Mouse (Mus musculus): ENCODE data around the gene Camta1. TPM values are rescaled to one million over a fixed set of nuclear protein-coding genes. Genes with fewer than 3 reads are reported as not detected.

The Camta1 gene
- polyA plus RNA-seq, 1 experiment: 10.3 TPM

DNA sequence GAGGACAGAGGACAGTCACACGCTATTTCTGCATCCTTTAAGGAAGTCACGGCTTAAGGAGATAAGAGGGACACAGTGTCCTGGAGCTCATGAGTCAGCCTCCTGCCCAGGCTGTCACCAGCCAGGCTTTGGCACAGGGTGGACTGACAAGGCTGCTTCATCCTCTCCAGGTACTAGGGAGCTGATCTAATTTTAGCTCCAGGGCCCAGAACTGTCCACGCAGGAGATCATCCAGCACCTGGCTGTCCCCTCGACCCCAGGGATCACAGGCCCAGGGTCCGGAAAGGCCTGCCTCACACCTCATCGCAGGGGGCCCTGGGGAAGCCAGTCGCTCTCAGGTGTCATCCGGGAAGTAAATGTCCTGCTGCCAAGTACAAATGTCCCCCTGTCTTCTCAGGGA, 341.6 kb downstream of the Camta1 start:
- DNase-seq (ENCODE audit: low read depth): no peak

DNA sequence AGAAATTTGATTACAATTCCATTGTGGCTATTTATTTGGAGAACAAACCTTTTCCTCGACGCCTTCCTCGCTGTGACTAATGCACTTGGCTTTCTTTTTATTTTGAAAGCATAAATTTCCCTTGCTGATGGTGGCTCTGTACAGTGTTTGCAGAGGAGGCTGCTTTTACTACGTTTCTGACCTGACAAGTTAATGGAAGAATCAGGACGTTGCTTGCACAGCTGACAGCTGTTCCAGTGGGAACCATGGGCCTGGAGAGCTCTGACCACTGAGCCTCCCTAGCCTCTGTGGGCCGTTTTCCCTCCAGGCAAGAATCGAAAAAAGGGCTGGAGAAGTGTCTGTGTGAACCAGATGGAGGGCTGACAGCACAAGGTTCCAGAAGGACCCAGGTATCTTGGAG, 342.7 kb downstream of the Camta1 start:
- DNase-seq (ENCODE audit: low read depth): no peak

DNA sequence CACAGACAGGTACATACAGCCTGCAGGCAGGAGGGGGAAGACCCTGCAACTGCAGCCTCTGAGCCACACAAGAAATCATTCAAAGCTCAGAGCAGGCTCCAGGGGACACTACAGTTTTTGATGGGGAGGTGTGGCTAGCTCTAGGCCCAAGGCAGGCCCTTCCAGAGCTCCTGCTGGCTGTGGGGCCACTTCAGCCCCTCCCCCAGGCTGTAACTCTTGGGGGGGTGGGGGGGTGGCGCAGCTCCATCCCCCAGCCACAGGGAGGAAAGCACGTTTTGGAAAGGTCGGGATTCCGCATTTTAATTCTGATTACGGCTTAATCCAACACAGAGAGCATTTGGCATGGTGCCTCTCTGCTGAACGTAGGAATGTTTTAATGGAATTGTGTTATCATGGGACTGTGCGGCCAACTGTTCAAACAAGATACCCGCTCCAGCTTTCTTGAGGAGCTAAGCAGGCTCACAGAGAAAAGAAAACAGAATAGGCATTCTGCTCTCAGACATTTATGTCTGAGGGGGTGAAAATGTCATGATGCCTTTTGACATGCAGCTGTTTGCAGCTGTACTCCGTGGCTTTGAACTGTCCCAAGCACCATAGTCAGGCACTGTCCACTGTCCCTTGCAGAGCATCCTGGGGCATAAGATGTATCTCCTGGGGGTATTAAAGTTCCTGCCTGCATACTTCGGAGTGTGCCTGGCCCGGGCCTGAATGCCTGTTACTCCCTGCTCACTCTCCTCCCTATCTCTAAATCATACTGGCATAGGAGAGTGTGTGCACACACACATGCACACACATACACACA, 344.5 kb downstream of the Camta1 start:
- no peak for DNase-seq (ENCODE audit: low read depth)

DNA sequence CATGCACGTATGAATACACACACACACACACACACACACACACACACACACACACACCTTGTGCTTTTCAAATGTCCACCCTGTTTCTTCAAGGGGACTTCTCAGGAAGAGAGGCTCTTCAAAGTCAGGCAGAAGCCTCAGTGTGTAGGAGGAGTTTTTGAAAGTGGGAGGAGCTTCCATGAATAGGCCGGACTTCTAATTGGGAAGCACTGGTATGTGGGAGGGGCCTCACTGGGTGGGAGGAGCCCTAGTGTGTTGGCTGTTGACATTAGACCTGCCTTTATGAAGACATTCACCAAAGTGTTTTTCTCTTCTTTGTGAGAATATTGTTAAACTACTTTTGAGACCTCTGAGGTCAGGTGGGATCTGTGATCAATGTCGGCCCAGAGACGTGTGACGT, 346.4 kb downstream of the Camta1 start:
- DNase-seq (ENCODE audit: low read depth): no peak

DNA sequence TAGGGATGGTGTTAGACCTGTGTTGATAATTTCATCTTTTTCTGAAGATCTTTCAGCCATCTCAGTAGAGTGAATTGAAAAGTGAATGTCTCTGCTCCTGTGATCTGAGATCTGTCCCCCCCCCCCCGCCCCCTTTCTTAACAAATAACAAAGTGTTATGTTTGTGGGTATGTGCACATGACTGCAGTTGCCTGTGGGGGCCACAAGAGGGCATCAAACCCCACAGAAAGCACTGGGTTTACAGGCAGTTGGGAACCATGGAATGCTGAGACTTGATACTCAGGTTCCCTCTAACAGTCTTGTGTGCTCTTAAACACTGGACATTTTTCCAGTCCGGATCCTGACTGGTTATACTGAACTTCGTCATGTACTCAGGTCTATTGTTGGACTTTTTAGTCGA, 350.6 kb downstream of the Camta1 start:
- DNase-seq (ENCODE audit: low read depth): no peak

DNA sequence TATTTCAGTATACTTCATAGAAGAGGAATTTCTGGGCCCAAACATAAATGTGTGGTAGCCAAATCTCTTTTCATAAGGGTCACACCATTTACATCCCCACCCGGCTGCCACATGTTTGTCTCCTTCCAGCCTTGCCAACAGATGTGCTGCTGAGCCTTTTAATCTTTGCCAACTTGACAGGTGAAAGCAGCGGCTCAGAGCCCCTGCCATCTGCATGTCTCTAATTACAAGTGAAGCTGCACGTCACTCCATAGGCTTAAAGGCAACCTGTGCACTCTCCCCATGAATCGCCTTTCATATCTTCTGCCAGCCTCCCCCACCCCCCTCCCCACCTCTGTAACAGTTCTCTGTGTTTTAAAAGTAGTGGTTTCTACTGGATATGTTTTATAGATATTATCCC, 351.3 kb downstream of the Camta1 start:
- no peak for DNase-seq (ENCODE audit: low read depth)

DNA sequence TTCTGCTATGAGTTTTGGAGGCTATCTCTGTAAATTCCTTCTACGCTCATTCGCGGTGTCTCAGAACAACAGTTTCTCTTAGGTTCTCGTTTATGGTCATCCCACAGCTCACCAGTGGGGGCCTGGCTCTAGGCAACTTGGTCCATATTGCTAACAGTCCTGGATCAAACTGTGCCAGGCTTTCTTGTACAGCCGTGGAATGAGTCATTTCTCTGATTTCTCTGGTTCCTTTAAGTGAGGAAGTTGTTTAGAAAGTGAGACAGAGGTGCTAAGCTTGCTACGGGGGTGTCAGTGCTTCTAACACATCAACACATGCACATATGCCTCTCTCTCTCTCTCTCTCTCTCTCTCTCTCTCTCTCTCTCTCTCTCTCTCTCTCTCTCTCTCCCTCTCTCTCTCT, 355.0 kb downstream of the Camta1 start:
- DNase-seq (ENCODE audit: low read depth): no peak

DNA sequence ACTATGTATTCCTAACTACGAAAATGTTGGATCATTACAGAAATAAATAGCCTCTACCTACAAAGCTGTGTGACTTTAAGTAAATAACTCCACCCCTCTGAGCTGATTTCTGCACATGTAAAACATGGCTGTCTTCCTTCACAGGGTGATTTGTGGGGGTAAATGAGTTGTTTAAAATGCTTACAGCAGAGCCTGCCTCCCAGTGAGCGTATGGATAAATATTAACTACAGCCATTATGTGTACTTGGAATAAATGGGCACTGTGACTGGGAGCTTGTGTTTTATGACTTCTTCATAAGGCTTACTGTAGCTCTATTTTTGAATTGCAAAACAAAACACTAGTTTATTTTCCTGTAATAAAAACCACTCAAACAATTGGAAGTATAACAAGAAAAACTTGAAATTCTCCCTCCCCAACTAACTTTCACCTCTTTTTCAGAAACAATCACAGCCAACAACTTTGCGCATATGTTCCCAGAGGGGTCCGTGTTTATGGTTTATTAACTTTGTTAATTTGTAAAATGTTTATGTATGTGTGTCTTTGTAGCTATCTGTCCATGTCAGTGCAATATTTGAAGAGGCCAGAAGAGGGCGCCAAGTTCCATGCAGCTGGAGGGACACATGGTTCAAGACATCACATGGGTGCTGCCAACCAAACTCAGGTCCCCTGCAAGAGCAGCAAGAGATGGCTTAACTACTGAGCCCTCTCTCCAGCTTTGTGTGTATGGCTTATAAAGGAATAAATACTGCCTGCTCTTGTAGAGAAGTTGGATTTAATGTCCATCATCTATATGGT, 363.0 kb downstream of the Camta1 start:
- DNase-seq (ENCODE audit: low read depth): no peak

DNA sequence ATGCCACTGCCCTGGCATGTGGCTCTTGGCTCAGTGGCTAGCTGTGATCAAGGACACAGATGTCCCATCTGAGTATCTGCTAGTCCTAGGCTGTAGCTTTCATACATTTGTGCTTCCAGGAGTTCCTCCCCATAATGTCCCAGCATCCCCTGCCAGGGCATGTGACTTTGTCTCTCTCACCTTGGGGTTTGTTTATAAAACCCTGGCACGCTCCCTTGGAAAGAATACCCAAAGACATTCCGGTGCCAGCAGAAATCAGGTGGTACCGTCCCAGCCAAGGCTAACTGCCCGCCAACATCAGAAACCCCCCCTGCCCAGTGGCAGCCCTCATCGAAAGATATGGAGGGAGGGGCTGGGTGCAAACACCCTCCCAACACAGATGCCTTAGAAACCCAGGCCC, 365.1 kb downstream of the Camta1 start:
- no peak for DNase-seq (ENCODE audit: low read depth)

DNA sequence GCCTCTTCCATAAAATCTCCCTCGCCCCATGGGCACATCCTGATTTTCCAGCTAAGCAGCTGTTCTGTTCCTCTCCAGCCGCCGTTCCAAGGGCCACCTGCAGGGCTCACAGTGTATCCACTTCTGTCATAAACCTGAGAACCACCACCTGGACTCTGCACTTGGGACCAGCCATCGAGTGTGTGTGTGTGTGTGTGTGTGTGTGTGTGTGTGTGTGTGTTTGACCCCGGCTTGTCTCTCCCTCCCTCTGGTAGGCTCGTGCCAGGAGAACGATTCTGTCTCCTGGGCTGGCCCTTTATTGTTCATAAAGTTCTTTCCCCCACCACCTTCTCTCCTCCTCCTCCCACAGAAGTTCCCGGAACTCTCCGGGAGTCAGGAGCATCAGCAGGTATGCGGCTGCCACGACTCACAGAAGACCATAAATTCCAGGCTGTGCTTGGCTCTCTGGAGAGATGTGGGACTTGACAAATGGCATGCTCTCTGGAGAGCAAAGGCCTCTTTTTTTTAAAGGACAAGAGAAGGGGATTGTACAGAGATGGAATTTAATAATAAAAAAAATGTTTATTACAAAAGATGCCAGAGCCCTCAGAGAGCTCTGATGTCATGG, 366.3 kb downstream of the Camta1 start:
- DNase-seq (ENCODE audit: low read depth): no peak

DNA sequence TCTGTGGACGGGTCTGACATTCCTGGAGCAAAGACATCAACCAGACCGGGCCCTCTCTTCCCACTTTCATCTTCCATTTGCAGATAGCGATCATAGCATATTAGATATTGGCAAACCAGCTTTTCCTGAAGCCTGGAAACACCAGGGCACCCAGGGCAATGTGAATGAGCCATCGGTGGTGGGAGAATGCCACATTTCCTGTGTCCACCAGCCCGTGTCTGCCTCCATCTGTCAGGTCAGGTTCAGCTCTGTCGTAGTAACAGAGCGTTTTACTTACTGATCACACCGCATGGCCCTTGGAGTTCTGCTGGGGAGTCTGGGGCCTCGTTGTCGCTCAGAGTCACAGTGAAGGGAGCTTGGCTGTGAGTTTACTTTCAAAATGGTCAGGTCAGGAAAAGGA, 368.9 kb downstream of the Camta1 start:
- DNase-seq (ENCODE audit: low read depth): no peak

DNA sequence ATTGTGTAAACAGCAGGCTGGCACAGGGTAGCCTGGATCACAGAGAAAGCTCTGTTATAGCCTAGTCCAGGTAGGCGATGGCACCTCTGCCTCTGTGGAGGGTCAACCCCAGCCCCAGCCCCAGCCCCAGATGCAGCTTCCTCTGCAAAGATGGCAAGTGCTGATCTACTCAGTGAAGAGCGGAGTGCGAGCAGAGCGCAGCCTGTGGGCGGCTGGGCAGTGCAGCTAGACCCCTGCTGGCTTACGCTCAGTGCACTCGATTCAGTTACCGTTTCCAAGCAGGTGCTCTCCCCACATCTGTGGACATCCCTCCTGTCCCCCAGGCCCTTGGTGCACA, 377.7 kb downstream of the Camta1 start:
- no peak for DNase-seq (ENCODE audit: low read depth)

DNA sequence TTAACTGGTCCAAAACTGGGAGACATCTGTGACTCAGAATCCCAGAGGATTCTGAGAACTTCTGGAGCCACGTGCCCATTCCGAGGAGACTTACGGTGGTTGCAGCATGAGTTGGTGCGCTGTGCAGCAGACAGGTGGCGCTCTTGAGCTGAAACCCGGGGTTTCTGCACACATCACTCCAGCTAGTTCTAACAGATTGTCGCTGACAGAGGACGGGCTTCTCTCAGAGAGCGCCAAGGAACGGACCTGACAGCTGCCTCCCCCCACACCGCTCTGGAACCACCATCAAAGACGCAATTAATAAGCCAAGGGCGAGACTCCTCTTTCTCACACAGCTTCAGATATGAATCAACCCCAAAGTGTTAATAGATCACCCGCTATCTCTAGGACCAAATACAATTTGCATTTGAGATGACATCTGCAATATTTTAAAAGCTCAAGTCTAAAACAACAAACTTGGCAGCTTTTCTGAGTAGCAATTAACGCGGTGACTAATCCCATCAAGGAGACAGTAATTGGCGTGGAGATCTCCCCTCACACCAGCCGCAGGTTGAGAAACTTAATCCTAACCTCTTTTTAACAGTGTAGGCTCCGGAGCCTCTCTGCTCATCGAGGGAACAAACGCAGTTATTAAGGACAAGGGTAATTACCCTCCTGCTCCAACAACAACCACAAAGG, 378.2 kb downstream of the Camta1 start:
- DNase-seq (ENCODE audit: low read depth): no peak

DNA sequence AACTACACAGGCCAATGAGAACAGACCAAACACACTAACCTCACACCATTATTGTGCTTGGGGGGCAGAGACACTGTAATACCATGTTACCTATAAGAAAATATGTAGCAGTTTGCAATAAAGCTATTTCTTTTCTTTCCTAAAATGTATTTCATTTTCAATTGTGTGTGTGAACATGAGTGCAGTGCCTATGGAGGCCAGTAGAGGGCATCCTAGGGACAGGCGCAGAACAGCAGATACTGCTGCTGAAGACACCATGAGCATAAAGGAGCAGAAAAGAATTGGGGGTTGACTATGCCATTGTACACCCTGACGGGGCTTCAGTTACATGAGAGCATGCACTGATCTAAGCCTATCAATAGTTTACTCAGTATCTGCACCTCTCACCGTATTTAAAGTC, 380.7 kb downstream of the Camta1 start:
- no peak for DNase-seq (ENCODE audit: low read depth)

DNA sequence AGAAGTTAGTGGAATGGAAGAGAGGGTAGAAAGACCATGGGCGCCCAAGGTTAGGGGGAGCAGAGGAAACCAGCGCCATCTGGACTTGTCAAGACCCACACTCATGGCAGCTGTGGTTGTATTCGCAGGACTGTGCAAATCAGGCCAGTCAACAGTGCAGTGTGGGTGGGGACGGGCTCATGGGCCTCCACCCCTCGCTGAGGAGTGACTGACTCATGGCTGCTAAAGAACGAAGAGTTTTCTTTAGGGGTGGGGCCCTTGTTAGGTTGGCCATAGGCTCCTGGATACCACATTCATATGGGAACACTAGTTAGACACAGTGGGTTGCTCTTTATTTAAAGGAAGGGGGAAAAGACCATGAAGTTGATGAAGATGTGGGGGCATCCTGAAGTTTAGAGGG, 383.7 kb downstream of the Camta1 start:
- no peak for DNase-seq (ENCODE audit: low read depth)

DNA sequence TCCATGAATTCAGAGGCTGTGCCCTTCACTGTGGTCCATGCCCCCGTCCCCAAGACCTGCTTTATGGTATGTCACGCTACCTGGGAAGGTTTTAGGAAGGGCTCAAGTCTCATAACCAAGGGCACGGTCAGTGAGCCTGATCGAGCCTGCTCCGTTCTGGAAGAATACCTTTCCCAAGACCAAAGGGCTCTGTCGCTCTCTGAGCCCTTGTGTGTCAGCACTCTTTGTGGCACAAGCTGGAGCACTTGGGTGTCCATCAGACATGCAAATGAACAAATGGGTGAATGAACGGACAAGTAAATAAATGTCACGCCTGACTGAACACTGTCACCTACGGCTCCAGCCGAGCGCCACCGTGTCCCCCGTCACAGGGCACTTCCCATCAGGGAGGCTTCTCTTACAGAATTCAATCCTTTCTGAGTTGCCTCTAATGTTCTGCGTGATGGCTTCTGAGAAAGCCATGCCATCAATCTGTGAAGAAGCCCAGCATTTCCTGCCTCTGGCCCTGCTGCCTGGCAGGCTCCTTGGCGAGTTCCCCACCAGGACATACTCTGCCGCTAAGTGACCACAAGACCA, 386.7 kb downstream of the Camta1 start:
- no peak for DNase-seq (ENCODE audit: low read depth)

DNA sequence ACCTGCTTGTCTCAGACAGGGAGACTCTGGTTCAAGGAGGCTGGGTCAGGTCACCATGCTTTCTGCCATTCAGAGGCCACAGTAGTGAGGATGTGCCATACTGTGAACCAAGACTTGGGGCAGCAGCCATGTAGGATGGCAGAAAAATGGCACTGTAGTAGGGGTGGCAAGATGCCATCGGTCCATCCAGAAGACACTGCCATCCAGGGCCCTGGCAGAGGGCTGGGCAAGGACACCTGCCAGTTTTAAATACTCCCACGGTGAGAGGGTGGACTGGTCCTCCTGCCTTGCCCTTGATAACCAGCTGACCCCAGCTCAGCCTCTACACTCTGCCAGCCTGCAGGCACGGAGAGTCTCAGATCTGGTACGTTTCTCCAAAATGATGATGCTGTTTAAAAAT, 389.8 kb downstream of the Camta1 start:
- no peak for DNase-seq (ENCODE audit: low read depth)

DNA sequence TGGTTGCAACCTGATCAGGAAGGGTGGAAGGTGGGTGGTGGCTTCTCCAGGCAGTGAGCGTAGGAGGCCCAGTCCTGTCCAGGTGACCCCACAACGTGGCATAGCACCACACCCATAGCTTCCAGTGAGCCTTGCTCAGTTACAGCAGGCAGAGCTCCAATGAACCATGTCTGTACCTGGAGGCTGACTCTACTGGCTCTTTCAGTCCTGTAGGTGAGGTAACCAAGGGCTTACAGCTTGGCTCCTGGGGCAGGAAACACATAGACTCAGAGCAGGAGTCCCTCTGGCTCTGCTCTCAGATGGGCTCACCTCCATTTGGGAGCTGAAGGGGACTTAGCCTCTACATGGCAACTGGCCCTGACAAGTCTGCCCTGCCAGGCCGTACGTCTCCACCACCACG, 393.3 kb downstream of the Camta1 start:
- DNase-seq (ENCODE audit: low read depth): peak; percentile 84

DNA sequence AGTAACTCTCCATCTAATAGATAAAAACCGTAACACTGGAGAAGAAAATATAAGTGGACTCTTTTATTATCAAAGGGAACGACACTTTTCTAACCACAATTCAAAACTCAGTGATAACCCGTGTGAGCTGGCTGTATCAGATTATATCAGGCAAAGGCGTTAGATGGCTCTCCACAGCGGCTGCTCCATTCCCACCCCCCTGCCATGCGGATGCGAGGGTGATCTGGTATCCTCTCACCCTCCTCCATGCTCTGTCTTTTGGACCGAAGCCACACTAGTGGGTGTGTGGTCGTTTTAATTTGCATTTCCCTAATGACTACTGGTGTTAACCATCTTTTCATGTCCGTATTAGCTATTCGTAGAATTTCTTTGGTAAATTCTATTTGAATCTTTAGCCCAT, 403.0 kb downstream of the Camta1 start:
- DNase-seq (ENCODE audit: low read depth): no peak

DNA sequence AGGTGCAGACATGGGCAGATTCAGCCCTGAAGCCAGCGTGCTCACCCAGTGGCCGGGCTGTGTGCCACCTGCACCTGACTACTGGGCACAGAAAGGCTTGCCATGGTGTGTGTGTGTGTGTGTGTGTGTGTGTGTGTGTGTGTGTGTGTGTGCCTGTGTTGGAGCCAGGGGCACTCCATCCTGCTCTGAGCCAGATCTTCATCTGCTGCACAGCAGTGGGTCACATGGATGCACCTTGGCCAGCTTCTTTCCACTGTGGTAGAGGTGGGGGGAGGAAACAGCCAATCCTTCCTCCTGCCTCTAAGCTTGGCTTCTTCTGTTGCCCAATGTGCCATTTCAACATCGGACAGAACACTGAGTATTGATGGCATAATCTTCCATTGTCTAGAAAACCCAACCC, 407.1 kb downstream of the Camta1 start:
- DNase-seq (ENCODE audit: low read depth): peak; percentile 96

DNA sequence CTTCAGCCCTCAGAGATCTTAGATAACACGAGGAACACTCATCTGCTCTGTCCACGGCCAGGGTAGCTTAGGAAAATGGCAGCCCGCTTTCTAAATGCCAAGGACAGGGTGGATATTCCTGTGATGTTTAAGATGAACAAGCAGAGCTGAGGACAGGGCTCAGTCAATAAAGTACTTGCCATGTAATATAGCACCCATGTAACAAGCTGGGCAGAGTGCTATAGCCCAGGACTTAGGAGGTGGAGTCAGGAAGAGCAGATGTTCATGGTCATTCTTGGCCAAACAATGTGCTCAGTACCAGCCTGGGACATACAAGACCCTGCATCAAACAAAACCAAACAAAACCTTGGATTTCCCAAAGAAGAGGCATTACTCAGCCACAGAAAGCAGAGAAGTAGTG, 407.6 kb downstream of the Camta1 start:
- no peak for DNase-seq (ENCODE audit: low read depth)

DNA sequence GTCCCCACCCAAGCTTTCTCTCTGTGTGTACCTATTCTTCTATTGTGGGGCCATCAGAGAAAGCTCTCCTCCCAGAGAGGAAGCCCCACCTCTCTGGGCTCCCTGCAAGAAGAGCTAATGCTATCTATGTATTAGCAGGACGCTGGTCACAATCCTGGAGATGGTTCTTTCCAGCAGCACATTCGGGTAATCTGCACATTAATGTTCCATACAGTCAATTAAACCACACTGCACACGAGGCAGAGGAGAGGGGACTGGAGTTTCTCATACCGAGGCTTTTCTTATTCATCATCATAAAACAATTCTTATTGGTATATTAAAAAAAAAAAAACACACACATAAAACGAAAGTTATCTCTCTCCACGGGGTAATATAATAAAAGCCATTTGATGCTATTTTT, 409.8 kb downstream of the Camta1 start:
- DNase-seq (ENCODE audit: low read depth): no peak
